Mouse (Mus musculus): Measurements from ENCODE around the gene Arhgap15.

DNA sequence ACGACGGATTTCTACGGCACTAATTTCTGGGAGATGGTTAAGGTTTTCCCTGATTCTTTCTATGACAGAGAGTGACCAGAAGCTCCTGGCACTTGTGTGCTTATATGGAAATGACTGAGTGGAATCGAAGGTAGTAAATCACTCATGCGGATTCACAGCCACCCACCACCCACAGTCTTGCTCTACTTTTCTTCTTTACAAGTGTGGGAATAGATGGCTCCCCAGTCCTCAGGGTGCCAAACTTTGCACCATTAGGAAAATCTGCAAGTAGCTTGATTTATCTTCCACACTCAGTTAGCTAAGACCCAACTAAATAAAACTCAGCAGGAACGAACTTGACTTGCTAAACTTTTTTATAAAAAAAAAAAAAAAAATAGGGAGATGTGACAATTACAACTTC lies 331.9 kb downstream of the Arhgap15 start:
- TF ChIP-seq CTCF (IDR thresholded peaks at IDR 0.05; ENCODE audit: extremely low read depth, insufficient read length, insufficient replicate concordance, low read depth, low read length), result no peak
- no peak for TF ChIP-seq POLR2A (IDR thresholded peaks at IDR 0.05; ENCODE audit: low read depth, low read length)

All from small intestine, adult 2 months (tissue).